Mouse (Mus musculus) bone marrow macrophage, adult 2 months (primary cell): ENCODE data around the gene Gabarap. TPM values are rescaled to one million over a fixed set of nuclear protein-coding genes. Genes with fewer than 3 reads are reported as not detected.

ENCODE experiments used
- H3K27ac ChIP-seq: 2 replicates; pipeline ENCODE4 v1.5.1; 2012; ENCODE audit warnings: low read depth, low read length; ENCODE audit not compliant: insufficient read depth
- H3K4me1 ChIP-seq: 2 replicates; pipeline ENCODE4 v1.6.1; 2012; ENCODE audit warnings: low read length; ENCODE audit not compliant: control insufficient read depth, insufficient read depth
- H3K4me3 ChIP-seq: 2 replicates; pipeline ENCODE4 v1.5.1; 2012; ENCODE audit warnings: mild to moderate bottlenecking, low read length, moderate library complexity; ENCODE audit not compliant: insufficient read depth
- CTCF ChIP-seq: IDR thresholded peaks from 2 replicates; pipeline ENCODE4 v1.5.1; 2012; ENCODE audit warnings: low read depth, mild to moderate bottlenecking, low read length, moderate library complexity
- POLR2A ChIP-seq: IDR thresholded peaks from 2 replicates; pipeline ENCODE4 v1.6.1; 2012; ENCODE audit warnings: mild to moderate bottlenecking, low read depth, low read length, borderline replicate concordance
- polyA plus RNA-seq: library from polyadenylated mRNA; stranded (reverse); fragments of >200 nt; gene quantifications from 2 replicates; pipeline ENCODE4 v1.2.4, GENCODE M21; 2012; ENCODE audit not compliant: missing spikeins, insufficient read depth, insufficient read length

The Gabarap gene
- polyA plus RNA-seq, 1 experiment: 1,001 TPM

DNA sequence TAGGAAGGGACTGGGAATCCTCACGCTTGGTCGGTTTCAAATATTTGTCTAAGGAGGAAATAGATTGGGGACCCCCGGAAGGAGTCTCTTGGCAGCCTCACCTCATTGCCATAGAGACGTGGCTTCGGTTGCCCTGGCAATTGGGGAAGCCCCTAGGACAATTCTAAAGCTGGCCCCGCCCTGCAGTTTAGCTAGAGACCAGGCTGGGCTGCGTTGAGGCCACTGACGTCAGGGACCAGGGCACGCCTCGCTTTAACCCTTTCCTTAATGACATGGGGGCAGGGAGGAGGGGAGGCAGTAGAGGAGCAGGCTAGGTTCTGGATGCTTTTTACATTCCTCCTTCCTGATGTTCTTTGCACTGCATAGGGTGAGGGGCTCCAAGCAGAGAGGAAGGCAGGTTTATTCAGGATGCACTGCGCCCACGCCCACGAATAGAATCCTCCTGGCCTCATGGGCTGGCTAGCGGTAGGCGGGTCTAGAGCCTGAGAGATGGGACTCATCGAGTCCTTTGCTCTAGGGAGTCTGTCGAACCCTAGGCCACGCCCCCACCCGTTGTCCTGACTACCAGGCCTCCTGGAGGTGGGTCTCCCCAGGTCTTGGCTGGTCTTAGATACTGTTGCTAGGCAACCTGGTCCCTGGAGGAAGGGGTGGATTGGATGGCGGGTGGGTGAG is 38.3 kb downstream of the Gabarap start:
- Histone ChIP-seq H3K27ac (no peak overlapping the region), H3K4me3 (no peak overlapping the region), H3K4me1 (peaks cover 3% of the 10 kb centered on the region)
- TF ChIP-seq POLR2A (no peak), CTCF (no peak)

DNA sequence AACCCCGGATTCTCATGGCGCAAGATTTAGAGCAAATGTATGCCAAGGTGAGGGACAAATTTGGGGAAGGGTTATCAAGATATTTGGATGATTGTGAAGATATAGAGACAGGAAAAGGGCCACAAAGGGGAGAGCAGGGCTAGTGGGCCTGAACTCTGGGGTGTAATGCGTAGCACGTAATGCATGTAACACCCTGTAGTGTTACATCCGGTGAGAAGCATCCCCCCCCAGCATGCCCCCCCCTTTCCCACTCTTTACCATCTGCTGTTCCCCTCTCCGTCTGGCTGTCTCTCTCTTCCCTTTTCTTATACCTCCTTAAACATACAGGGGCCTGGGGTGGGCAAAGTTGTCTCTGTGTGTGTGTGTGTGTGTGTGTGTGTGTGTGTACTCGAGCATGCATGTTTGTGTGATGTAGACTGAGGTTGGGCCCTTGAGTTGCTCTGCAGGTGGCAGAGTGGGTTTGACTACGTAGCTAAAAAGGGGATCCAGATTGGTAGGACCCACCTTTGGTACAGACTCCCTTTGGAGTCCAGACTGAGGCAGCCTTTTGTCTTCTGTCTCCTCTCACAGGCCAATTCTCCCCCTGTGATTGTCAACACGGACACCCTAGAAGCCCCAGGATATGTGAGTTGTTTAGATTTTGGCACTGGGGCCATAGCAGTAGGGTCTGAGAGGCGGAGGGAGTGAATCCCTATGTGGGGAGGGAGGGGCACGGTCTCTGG is 39.0 kb downstream of the Gabarap start:
- no peak overlapping the region for H3K4me3 ChIP-seq
- H3K4me1 ChIP-seq: peaks cover 3% of the 10 kb centered on the region
- H3K27ac ChIP-seq: no peak overlapping the region
- TF ChIP-seq POLR2A (no peak), CTCF (no peak)

DNA sequence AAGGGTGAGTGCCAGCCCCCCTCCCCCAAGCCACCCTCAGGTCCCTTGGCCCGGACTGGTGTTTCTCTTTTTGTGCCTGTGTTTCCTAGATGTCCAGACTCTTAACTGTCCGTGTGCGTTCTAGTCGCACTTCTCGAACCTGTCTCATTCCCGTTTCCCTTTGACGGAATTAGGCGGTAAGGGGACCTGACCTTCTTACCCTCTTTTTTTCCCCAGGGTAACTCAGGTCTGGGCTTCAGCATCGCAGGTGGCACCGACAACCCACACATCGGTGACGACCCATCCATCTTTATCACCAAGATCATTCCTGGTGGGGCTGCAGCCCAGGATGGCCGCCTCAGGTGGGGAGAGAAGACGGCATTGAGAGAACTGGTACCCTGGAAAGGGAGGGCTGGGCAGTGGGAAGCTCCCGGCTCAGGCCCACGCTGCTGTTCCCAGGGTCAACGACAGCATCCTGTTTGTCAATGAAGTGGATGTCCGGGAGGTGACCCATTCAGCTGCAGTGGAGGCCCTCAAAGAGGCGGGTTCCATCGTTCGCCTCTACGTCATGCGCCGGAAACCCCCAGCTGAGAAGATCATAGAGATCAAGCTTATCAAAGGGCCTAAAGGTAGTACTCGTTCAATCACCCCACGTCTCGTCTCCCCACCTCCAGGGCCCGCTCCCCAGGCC is 39.8 kb downstream of the Gabarap start:
- no peak for TF ChIP-seq CTCF
- TF ChIP-seq POLR2A: no peak
- Histone ChIP-seq H3K27ac (no peak overlapping the region), H3K4me1 (peaks cover 3% of the 10 kb centered on the region), H3K4me3 (no peak overlapping the region)

DNA sequence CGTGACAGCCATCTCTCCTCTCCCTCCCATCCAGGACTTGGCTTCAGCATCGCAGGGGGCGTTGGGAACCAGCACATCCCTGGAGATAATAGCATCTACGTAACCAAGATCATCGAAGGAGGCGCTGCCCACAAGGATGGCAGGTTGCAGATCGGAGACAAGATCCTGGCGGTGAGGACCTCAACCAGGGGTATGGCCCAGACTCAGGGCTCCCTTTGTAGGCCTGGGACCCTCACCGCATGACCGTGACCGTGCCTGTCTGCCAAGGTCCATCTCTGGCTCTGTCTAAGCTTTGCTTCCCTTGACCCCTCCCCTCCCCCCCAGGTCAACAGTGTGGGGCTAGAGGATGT is 40.4 kb downstream of the Gabarap start:
- H3K4me3 ChIP-seq: no peak overlapping the region
- no peak for TF ChIP-seq CTCF
- no peak for TF ChIP-seq POLR2A
- H3K4me1 ChIP-seq: peaks cover 3% of the 10 kb centered on the region
- no peak overlapping the region for H3K27ac ChIP-seq

DNA sequence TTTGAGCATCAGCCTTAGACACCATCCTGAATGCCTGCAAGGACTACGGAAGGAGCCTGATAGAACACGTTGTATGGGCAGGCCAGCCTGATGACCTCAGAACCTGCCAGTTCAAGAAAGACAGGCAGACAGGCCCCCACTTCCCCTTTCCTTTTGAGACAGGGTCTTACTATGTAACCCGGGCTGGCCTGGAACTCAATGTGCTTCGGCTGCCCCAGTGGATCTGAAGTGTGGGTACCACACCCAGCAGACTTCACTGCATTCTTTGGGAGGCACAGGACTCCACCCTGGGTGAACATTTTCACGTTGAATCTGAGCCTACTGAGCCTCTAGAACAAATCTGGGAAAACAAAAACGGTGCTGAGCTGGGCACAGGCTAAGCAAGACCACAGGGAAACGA is 47.2 kb downstream of the Gabarap start:
- H3K27ac ChIP-seq: no peak overlapping the region
- H3K4me1 ChIP-seq: peaks cover 8% of the 10 kb centered on the region
- no peak overlapping the region for H3K4me3 ChIP-seq
- TF ChIP-seq CTCF (no peak), POLR2A (no peak)

DNA sequence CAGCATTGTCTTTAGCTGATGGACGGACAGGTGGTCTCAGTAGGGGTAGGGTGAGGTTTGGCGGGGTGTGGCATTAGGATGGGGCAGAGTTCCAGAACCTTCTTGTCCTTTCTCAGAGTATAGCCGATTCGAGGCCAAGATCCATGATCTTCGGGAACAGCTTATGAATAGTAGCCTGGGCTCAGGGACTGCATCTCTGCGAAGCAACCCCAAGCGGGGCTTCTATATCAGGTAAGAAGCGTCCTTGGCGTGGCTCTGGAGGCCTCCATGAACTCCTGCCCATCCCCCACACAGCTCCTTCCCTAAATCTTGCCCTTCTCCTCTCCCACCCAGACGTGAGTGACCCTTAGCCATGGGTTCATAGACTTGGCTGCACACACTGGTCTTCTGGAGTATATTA is 48.7 kb downstream of the Gabarap start:
- H3K27ac ChIP-seq: no peak overlapping the region
- TF ChIP-seq POLR2A (no peak), CTCF (no peak)
- H3K4me3 ChIP-seq: no peak overlapping the region
- peaks cover 5% of the 10 kb centered on the region for H3K4me1 ChIP-seq

DNA sequence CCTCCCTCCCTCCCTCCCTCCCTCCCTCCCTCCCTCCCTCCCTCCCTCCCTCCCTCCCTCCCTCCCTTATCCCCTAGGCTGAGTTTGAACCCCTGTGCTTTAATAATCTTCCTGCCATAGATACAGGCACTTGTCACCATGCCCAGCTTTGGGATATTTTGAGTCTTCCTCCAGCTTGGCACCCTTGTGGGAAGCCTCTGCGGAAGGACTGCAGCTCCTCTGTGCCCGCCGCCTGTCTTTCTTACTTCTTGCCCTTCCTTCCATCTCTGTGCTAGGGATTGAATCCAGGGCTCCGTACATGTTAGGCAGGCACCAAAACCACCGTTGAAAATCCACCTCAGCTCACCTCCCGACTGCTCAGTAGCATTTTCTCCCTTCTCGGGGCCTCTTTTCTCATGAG is 49.2 kb downstream of the Gabarap start:
- Histone ChIP-seq H3K27ac (no peak overlapping the region), H3K4me3 (no peak overlapping the region), H3K4me1 (peaks cover 5% of the 10 kb centered on the region)
- TF ChIP-seq POLR2A (no peak), CTCF (no peak)

DNA sequence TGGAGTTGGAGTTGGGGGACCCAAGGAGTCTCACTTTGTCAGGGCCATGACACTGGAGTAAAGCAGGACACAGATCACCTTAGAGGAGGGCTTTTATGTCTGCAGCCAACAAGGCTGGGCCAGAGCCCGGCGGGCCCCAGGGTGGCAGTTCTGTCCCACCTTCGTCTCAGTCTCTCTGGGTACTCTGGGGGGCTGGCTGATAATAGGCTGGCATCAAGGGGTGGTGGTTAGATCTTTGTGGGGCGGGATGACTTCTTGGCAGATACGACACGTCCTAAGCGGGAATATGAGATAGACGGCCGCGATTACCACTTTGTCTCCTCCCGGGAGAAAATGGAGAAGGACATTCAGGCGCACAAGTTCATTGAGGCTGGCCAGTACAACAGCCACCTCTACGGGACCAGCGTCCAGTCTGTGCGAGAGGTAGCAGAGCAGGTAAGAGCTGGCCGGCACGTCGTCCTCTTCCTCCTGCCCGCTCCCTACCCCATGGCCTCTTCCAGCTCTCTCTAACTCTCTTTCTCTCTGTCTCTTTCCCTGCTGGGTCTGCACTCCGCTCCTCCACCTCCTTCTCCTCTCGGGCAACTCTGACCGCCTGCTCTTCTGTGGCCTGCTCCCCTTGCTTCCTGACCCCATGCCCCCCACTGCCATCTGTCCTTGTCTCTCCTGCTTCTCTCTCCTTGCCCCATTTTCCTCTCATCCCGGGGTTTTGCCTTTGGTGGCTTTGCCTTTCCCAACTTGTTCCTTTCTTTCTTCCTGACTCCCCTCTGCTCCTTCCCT is 51.6 kb downstream of the Gabarap start:
- H3K4me3 ChIP-seq: no peak overlapping the region
- peaks cover 5% of the 10 kb centered on the region for H3K4me1 ChIP-seq
- TF ChIP-seq CTCF (no peak), POLR2A (no peak)
- H3K27ac ChIP-seq: no peak overlapping the region

DNA sequence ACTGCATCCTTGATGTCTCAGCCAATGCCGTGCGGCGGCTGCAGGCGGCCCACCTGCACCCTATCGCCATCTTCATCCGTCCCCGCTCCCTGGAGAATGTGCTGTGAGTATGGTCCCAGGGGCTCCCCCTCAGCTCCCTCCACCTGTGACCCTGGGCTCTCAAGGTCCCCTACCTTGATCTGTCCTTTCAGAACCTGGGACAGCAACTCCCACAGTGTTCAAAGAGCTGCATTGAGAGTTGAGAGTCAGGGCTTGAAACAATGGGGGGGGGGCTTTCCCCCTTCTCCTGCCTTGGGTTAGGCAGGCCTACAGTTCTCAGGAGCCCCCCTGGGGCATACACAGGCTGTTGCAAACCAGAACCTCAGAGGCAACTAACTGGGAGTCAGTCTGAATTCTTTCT is 52.7 kb downstream of the Gabarap start:
- Histone ChIP-seq H3K4me3 (no peak overlapping the region), H3K4me1 (no peaks in the 10 kb centered on the region), H3K27ac (no peak overlapping the region)
- TF ChIP-seq CTCF (no peak), POLR2A (no peak)

Other genes with a start within 250 kb of the Gabarap start
- 46.5 and 69.7 TPM in 2 replicates for gene Polr2a, start 232.5 kb upstream of the Gabarap start, polyA plus RNA-seq
- gene Slc35g3, start 229.2 kb upstream of the Gabarap start, polyA plus RNA-seq: not detected in 2 replicates
- 28.8 and 38.2 TPM in 2 replicates for gene Zbtb4, start 225.2 kb upstream of the Gabarap start, polyA plus RNA-seq
- 1.0 and 1.8 TPM in 2 replicates for gene Chrnb1, start 195.2 kb upstream of the Gabarap start, polyA plus RNA-seq
- 27.9 and 29.7 TPM in 2 replicates for gene Fgf11, start 189.3 kb upstream of the Gabarap start, polyA plus RNA-seq
- gene Tmem102, start 185.5 kb upstream of the Gabarap start, polyA plus RNA-seq: not detected in 2 replicates
- not detected in 2 replicates for gene Gm39566, start 175.8 kb upstream of the Gabarap start, polyA plus RNA-seq
- gene Spem2, start 172.7 kb upstream of the Gabarap start, polyA plus RNA-seq: not detected in 2 replicates
- not detected in 2 replicates for gene Spem1, start 169.0 kb upstream of the Gabarap start, polyA plus RNA-seq
- 9.9 and 10.9 TPM in 2 replicates for gene Nlgn2, start 153.4 kb upstream of the Gabarap start, polyA plus RNA-seq
- 253 and 279 TPM in 2 replicates for gene Tmem256, start 152.6 kb upstream of the Gabarap start, polyA plus RNA-seq
- gene Plscr3, start 144.8 kb upstream of the Gabarap start, polyA plus RNA-seq: 58.6 and 68.1 TPM in 2 replicates
- not detected in 2 replicates for gene Tnk1, start 132.4 kb upstream of the Gabarap start, polyA plus RNA-seq
- not detected in 2 replicates for gene Tmem95, start 113.1 kb upstream of the Gabarap start, polyA plus RNA-seq
- 6.3 and 7.1 TPM in 2 replicates for gene Kctd11, start 109.7 kb upstream of the Gabarap start, polyA plus RNA-seq
- gene Acap1, start 95.6 kb upstream of the Gabarap start, polyA plus RNA-seq: 0.66 TPM in 1 of 2 replicates, not detected in the other
- 1.4 TPM in 1 of 2 replicates, not detected in the other for gene 2810408A11Rik, start 90.2 kb upstream of the Gabarap start, polyA plus RNA-seq
- gene Neurl4, start 90.1 kb upstream of the Gabarap start, polyA plus RNA-seq: 15.8 and 16.9 TPM in 2 replicates
- gene Gps2, start 77.3 kb upstream of the Gabarap start, polyA plus RNA-seq: 92.8 and 103 TPM in 2 replicates
- 326 and 347 TPM in 2 replicates for gene Eif5a, start 69.2 kb upstream of the Gabarap start, polyA plus RNA-seq
- not detected in 2 replicates for gene Ybx2, start 55.3 kb upstream of the Gabarap start, polyA plus RNA-seq
- gene Slc2a4, start 43.0 kb upstream of the Gabarap start, polyA plus RNA-seq: not detected in 2 replicates
- gene Cldn7, start 26.4 kb upstream of the Gabarap start, polyA plus RNA-seq: not detected in 2 replicates
- 176 and 194 TPM in 2 replicates for gene Ctdnep1, start 10.0 kb upstream of the Gabarap start, polyA plus RNA-seq
- gene Elp5, start 8.6 kb upstream of the Gabarap start, polyA plus RNA-seq: 41.4 and 49.8 TPM in 2 replicates
- gene Phf23, start 4.6 kb downstream of the Gabarap start, polyA plus RNA-seq: 77.6 and 78.1 TPM in 2 replicates
- 20.4 and 25.8 TPM in 2 replicates for gene Dvl2, start 9.5 kb downstream of the Gabarap start, polyA plus RNA-seq
- gene Acadvl, start 24.3 kb downstream of the Gabarap start, polyA plus RNA-seq: 46.4 and 51.3 TPM in 2 replicates
- 31.1 and 34.0 TPM in 2 replicates for gene Dlg4, start 25.8 kb downstream of the Gabarap start, polyA plus RNA-seq
- not detected in 2 replicates for gene Asgr1, start 62.9 kb downstream of the Gabarap start, polyA plus RNA-seq
- 1.4 and 2.3 TPM in 2 replicates for gene Asgr2, start 101.5 kb downstream of the Gabarap start, polyA plus RNA-seq
- gene Mgl2, start 139.2 kb downstream of the Gabarap start, polyA plus RNA-seq: 7.7 and 7.8 TPM in 2 replicates
- 106 and 116 TPM in 2 replicates for gene Clec10a, start 165.1 kb downstream of the Gabarap start, polyA plus RNA-seq
- gene Slc16a11, start 221.6 kb downstream of the Gabarap start, polyA plus RNA-seq: not detected in 2 replicates
- 6.1 and 8.5 TPM in 2 replicates for gene Slc16a13, start 229.9 kb downstream of the Gabarap start, polyA plus RNA-seq
- 0.32 and 0.70 TPM in 2 replicates for gene Bcl6b, start 238.7 kb downstream of the Gabarap start, polyA plus RNA-seq
- gene 0610010K14Rik, start 246.8 kb downstream of the Gabarap start, polyA plus RNA-seq: 49.9 and 53.0 TPM in 2 replicates
- 3.3 and 4.8 TPM in 2 replicates for gene Gm21988, start 248.7 kb downstream of the Gabarap start, polyA plus RNA-seq
- gene Rnasek, start 248.7 kb downstream of the Gabarap start, polyA plus RNA-seq: 322 and 354 TPM in 2 replicates